ENCODE assay signal across 8 mouse cellular contexts in genomic region chrX:53268856-53269255, GRCm38 (mm10). TPM values are rescaled to one million over a fixed set of nuclear protein-coding genes. Genes with fewer than 3 reads are reported as not detected.
DNase-seq lines count a peak whose midpoint lies in the region; ATAC-seq and TF ChIP-seq lines count a peak whose summit lies in the region.

No protein-coding gene starts in this region.

- peak overlapping the region; percentile 38 for H3ac ChIP-seq in myocyte (ENCODE audit: control insufficient read depth, insufficient read length)

- no peak for TF ChIP-seq POLR2A in bone marrow macrophage, adult 2 months (IDR thresholded peaks at IDR 0.05; ENCODE audit: borderline replicate concordance, low read depth, low read length)
- TF ChIP-seq POLR2A in myocyte (IDR thresholded peaks at IDR 0.05; ENCODE audit: insufficient read length, low read depth), result peak; percentile 29

- H3K4me3 ChIP-seq in bone marrow macrophage, adult 2 months (ENCODE audit: insufficient read depth, low read length), result peak overlapping the region; percentile 76
- peak overlapping the region; percentile 57 for H3K4me3 ChIP-seq in embryonic facial prominence, embryonic 15.5 days (replicated peaks)
- H3K4me3 ChIP-seq in kidney, embryonic 14.5 days (ENCODE audit: low read length), result peak overlapping the region; percentile 55
- H3K4me3 ChIP-seq in liver, embryonic 12.5 days, result peak overlapping the region; percentile 73
- H3K4me3 ChIP-seq in myocyte, result peak overlapping the region; percentile 30
- peak overlapping the region; percentile 50 for H3K4me3 ChIP-seq in stomach, embryonic 14.5 days (ENCODE audit: low read depth, low read length)

- H3K9me3 ChIP-seq in embryonic facial prominence, embryonic 15.5 days (replicated peaks), result no peaks in the 10 kb centered on the region
- no peaks in the 10 kb centered on the region for H3K9me3 ChIP-seq in kidney, embryonic 14.5 days (ENCODE audit: control insufficient read depth, low read length)
- no peaks in the 10 kb centered on the region for H3K9me3 ChIP-seq in liver, embryonic 12.5 days (replicated peaks)
- H3K9me3 ChIP-seq in stomach, embryonic 14.5 days (ENCODE audit: control insufficient read depth, low read depth, low read length), result no peaks in the 10 kb centered on the region

- 23% methylated on average over 10 of the region's 10 CpGs for WGBS in embryonic facial prominence, embryonic 15.5 days
- WGBS in kidney, embryonic 14.5 days, result 26% methylated on average over 10 of the region's 10 CpGs
- 14% methylated on average over 10 of the region's 10 CpGs for WGBS in liver, embryonic 12.5 days (ENCODE audit: insufficient replicate concordance)
- WGBS in stomach, embryonic 14.5 days, result 29% methylated on average over 10 of the region's 10 CpGs

- no peak for TF ChIP-seq CTCF in bone marrow macrophage, adult 2 months (IDR thresholded peaks at IDR 0.05; ENCODE audit: low read depth, low read length)

- DNase-seq in B cell, adult 2 months, result peak; percentile 2 to 7
- DNase-seq in heart, adult 9 months (ENCODE audit: low spot score in 2 of 2), result peak; percentile 34 to 55

- no peaks in the 10 kb centered on the region for H3K4me1 ChIP-seq in bone marrow macrophage, adult 2 months (ENCODE audit: control insufficient read depth, insufficient read depth, low read length)
- H3K4me1 ChIP-seq in embryonic facial prominence, embryonic 15.5 days, result 0 out of 2 replicates have a peak, but pooled peaks cover 6% of the 10 kb centered on the region
- no peaks in the 10 kb centered on the region for H3K4me1 ChIP-seq in kidney, embryonic 14.5 days (ENCODE audit: control insufficient read depth, insufficient read depth, low read length)
- H3K4me1 ChIP-seq in liver, embryonic 12.5 days, result peaks cover 18% of the 10 kb centered on the region
- H3K4me1 ChIP-seq in stomach, embryonic 14.5 days (ENCODE audit: control insufficient read depth, insufficient read depth, low read length), result no peaks in the 10 kb centered on the region

- no peak overlapping the region for H3K9ac ChIP-seq in embryonic facial prominence, embryonic 15.5 days
- peak overlapping the region; percentile 60 for H3K9ac ChIP-seq in kidney, embryonic 14.5 days (ENCODE audit: low read depth, low read length)
- H3K9ac ChIP-seq in liver, embryonic 12.5 days, result peak overlapping the region; percentile 79
- H3K9ac ChIP-seq in stomach, embryonic 14.5 days (replicated peaks; ENCODE audit: low read depth, low read length), result no peak overlapping the region; the same call in 1 of the 2 replicates

- H3K36me3 ChIP-seq in embryonic facial prominence, embryonic 15.5 days, result no peaks in the 10 kb centered on the region
- no peaks in the 10 kb centered on the region for H3K36me3 ChIP-seq in kidney, embryonic 14.5 days (ENCODE audit: control insufficient read depth, insufficient read depth, low read length)
- no peaks in the 10 kb centered on the region for H3K36me3 ChIP-seq in liver, embryonic 12.5 days
- H3K36me3 ChIP-seq in myocyte (ENCODE audit: control insufficient read depth, insufficient read depth), result no peaks in the 10 kb centered on the region
- H3K36me3 ChIP-seq in stomach, embryonic 14.5 days (ENCODE audit: control insufficient read depth, insufficient read depth, low read length), result no peaks in the 10 kb centered on the region

- H3K27ac ChIP-seq in bone marrow macrophage, adult 2 months (ENCODE audit: insufficient read depth, low read depth, low read length), result 0 out of 2 replicates have a peak overlapping the region, but pooled peaks have one; percentile 59
- peak overlapping the region; percentile 73; the same call in 1 of the 2 replicates for H3K27ac ChIP-seq in embryonic facial prominence, embryonic 15.5 days (replicated peaks)
- no peak overlapping the region for H3K27ac ChIP-seq in kidney, embryonic 14.5 days (ENCODE audit: low read depth, low read length)
- no peak overlapping the region; the same call in 1 of the 2 replicates for H3K27ac ChIP-seq in liver, embryonic 12.5 days
- H3K27ac ChIP-seq in stomach, embryonic 14.5 days (ENCODE audit: low read length), result peak overlapping the region; percentile 81; the same call in 1 of the 2 replicates

- peak overlapping the region; percentile 73 for H3K4me2 ChIP-seq in embryonic facial prominence, embryonic 15.5 days (replicated peaks)
- peak overlapping the region; percentile 64 for H3K4me2 ChIP-seq in kidney, embryonic 14.5 days (replicated peaks; ENCODE audit: low read depth, low read length)
- peak overlapping the region; percentile 79 for H3K4me2 ChIP-seq in liver, embryonic 12.5 days
- peak overlapping the region; percentile 73 for H3K4me2 ChIP-seq in myocyte (ENCODE audit: low read depth)
- H3K4me2 ChIP-seq in stomach, embryonic 14.5 days (replicated peaks; ENCODE audit: low read depth, low read length), result peak overlapping the region; percentile 63

- no peaks in the 10 kb centered on the region for H3K27me3 ChIP-seq in embryonic facial prominence, embryonic 15.5 days
- H3K27me3 ChIP-seq in kidney, embryonic 14.5 days (ENCODE audit: control insufficient read depth, insufficient read depth, low read length), result no peaks in the 10 kb centered on the region
- no peaks in the 10 kb centered on the region; the same call in 1 of the 2 replicates for H3K27me3 ChIP-seq in liver, embryonic 12.5 days (replicated peaks)
- H3K27me3 ChIP-seq in myocyte (ENCODE audit: control insufficient read depth, insufficient read depth, insufficient read length), result no peaks in the 10 kb centered on the region
- no peaks in the 10 kb centered on the region for H3K27me3 ChIP-seq in stomach, embryonic 14.5 days (ENCODE audit: control insufficient read depth, insufficient read depth, low read length)

- peak; percentile 87 for ATAC-seq in embryonic facial prominence, embryonic 15.5 days (ENCODE audit: insufficient number of reproducible peaks, low FRiP score, low TSS enrichment, low read depth)
- ATAC-seq in kidney, embryonic 14.5 days (ENCODE audit: low FRiP score, low TSS enrichment), result peak; percentile 92
- ATAC-seq in liver, embryonic 12.5 days, result peak; percentile 86
- peak; percentile 90 for ATAC-seq in stomach, embryonic 14.5 days (ENCODE audit: insufficient number of reproducible peaks, insufficient read depth, low FRiP score, low read depth)

- no peaks in the 10 kb centered on the region for H3K79me2 ChIP-seq in myocyte (ENCODE audit: control insufficient read depth, insufficient read depth)

TF ChIP-seq in myocyte, 11 proteins besides CTCF, POLR2A, EP300 and RAD21:
- TF ChIP-seq POLR2AphosphoS2 (IDR thresholded peaks at IDR 0.05; ENCODE audit: insufficient read length, low read depth), result peak; percentile 32
- no peak for TF ChIP-seq TCF12 (IDR thresholded peaks at IDR 0.05; ENCODE audit: insufficient read depth, poor library complexity, severe bottlenecking)
- TF ChIP-seq TCF3 (IDR thresholded peaks at IDR 0.05; ENCODE audit: insufficient read length, low read depth), result no peak
- no peak for TF ChIP-seq CEBPB (IDR thresholded peaks at IDR 0.05; ENCODE audit: insufficient read depth, poor library complexity, severe bottlenecking)
- TF ChIP-seq MAX (IDR thresholded peaks at IDR 0.05; ENCODE audit: low read depth), result no peak
- no peak for TF ChIP-seq MYOD1 (IDR thresholded peaks at IDR 0.05; ENCODE audit: control insufficient read depth in 1 of 3, insufficient read length in 2 of 3, low read depth in 2 of 3)
- no peak for TF ChIP-seq REST (IDR thresholded peaks at IDR 0.05; ENCODE audit: insufficient read depth, insufficient read length)
TF ChIP-seq in myocyte: peak in this region for 1.

RNA-seq across cellular contexts. Expression of gene Fam122b, which starts 0.7 kb away (rescaled TPM):
- polyA plus RNA-seq in bone marrow macrophage, adult 2 months (2012; ENCODE audit: insufficient read depth, insufficient read length, missing spikeins), result 7.3 and 8.7 TPM in 2 replicates
- polyA plus RNA-seq in embryonic facial prominence, embryonic 15.5 days (2015; fragmentation: Nextera tagmentation; extraction: Ambion mirVana), result 12.1 and 12.9 TPM in 2 replicates
- 7.6 and 10.5 TPM in 2 replicates for polyA plus RNA-seq in kidney, embryonic 14.5 days (2014; fragmentation: Nextera tagmentation; extraction: Ambion mirVana)
- polyA plus RNA-seq in liver, embryonic 12.5 days (2016; fragmentation: Nextera tagmentation; extraction: Ambion mirVana), result 6.7 and 7.9 TPM in 2 replicates
- polyA plus RNA-seq in myocyte (2012; fragmentation: generic; extraction: Trizol), result 1.1 TPM
- polyA plus RNA-seq in stomach, embryonic 14.5 days (2014; fragmentation: Nextera tagmentation; extraction: Ambion mirVana), result 12.4 TPM in 2 replicates

RNA-seq across cellular contexts. Expression of gene Fam122c, which starts 4.4 kb away (rescaled TPM):
- not detected in 2 replicates for polyA plus RNA-seq in bone marrow macrophage, adult 2 months (2012; ENCODE audit: insufficient read depth, insufficient read length, missing spikeins)
- not detected in 2 replicates for polyA plus RNA-seq in embryonic facial prominence, embryonic 15.5 days (2015; fragmentation: Nextera tagmentation; extraction: Ambion mirVana)
- not detected in 2 replicates for polyA plus RNA-seq in kidney, embryonic 14.5 days (2014; fragmentation: Nextera tagmentation; extraction: Ambion mirVana)
- polyA plus RNA-seq in liver, embryonic 12.5 days (2016; fragmentation: Nextera tagmentation; extraction: Ambion mirVana), result not detected in 2 replicates
- not detected for polyA plus RNA-seq in myocyte (2012; fragmentation: generic; extraction: Trizol)
- polyA plus RNA-seq in stomach, embryonic 14.5 days (2014; fragmentation: Nextera tagmentation; extraction: Ambion mirVana), result not detected in 2 replicates

RNA-seq across cellular contexts. Expression of gene Plac1, which starts 28.9 kb away (rescaled TPM):
- polyA plus RNA-seq in bone marrow macrophage, adult 2 months (2012; ENCODE audit: insufficient read depth, insufficient read length, missing spikeins), result not detected in 2 replicates
- polyA plus RNA-seq in embryonic facial prominence, embryonic 15.5 days (2015; fragmentation: Nextera tagmentation; extraction: Ambion mirVana), result 8.6 and 9.5 TPM in 2 replicates
- 5.4 and 6.0 TPM in 2 replicates for polyA plus RNA-seq in kidney, embryonic 14.5 days (2014; fragmentation: Nextera tagmentation; extraction: Ambion mirVana)
- polyA plus RNA-seq in liver, embryonic 12.5 days (2016; fragmentation: Nextera tagmentation; extraction: Ambion mirVana), result 2.7 and 3.0 TPM in 2 replicates
- 0.84 TPM for polyA plus RNA-seq in myocyte (2012; fragmentation: generic; extraction: Trizol)
- 13.7 and 15.3 TPM in 2 replicates for polyA plus RNA-seq in stomach, embryonic 14.5 days (2014; fragmentation: Nextera tagmentation; extraction: Ambion mirVana)

Comparison
In these comparisons a context has a peak if more than half of its experiments do, and no peak if none do; other contexts are left out.
1. H3K27ac ChIP-seq: peak in bone marrow macrophage, adult 2 months (single experiment), embryonic facial prominence, embryonic 15.5 days (single experiment) and stomach, embryonic 14.5 days (single experiment); none in kidney, embryonic 14.5 days (single experiment) and liver, embryonic 12.5 days (single experiment).
2. H3K9ac ChIP-seq: peak in kidney, embryonic 14.5 days (single experiment) and liver, embryonic 12.5 days (single experiment); none in embryonic facial prominence, embryonic 15.5 days (single experiment) and stomach, embryonic 14.5 days (single experiment).
3. Peak in every context shown above with its lines, with median percentiles within 50 percentile points of each other: H3K4me3 ChIP-seq, ATAC-seq and H3K4me2 ChIP-seq.